Mouse (Mus musculus) bone marrow, adult 2 months (tissue): Measurements from ENCODE around the gene Hbq1b.

Source experiments
- CTCF ChIP-seq: fragments of 200-500 bp; IDR thresholded peaks from 2 replicates; pipeline ENCODE4 v1.5.1; 2011; ENCODE audit warnings: low read length, control low read depth; ENCODE audit not compliant: control insufficient read depth, insufficient read depth
- POLR2A ChIP-seq: fragments of 200-500 bp; IDR thresholded peaks from 2 replicates; pipeline ENCODE4 v1.6.1; 2011; ENCODE audit warnings: low read depth, mild to moderate bottlenecking, control low read depth, low read length, borderline replicate concordance; ENCODE audit not compliant: control insufficient read depth

GRCm38 (mm10) chr11:32331075-32331474, 44.3 kb downstream of the Hbq1b start:
- no peak for TF ChIP-seq CTCF
- no peak for TF ChIP-seq POLR2A
